Mouse (Mus musculus) monocyte, adult 2 months (primary cell): ENCODE measurements around the gene Endog.
"Not testable (repeated sequence)": the region's sequence is repeated elsewhere in the genome, so short reads cannot be mapped to it uniquely, and the experiment has no call there.

Experiments used
- DNase-seq, 2 experiments: peaks; one replicate each; pipeline ENCODE4 v3.0.0; 2022; ENCODE audit warnings: low spot score in 2 of 2, low read depth in 1 of 2

Gene Endog

DNA sequence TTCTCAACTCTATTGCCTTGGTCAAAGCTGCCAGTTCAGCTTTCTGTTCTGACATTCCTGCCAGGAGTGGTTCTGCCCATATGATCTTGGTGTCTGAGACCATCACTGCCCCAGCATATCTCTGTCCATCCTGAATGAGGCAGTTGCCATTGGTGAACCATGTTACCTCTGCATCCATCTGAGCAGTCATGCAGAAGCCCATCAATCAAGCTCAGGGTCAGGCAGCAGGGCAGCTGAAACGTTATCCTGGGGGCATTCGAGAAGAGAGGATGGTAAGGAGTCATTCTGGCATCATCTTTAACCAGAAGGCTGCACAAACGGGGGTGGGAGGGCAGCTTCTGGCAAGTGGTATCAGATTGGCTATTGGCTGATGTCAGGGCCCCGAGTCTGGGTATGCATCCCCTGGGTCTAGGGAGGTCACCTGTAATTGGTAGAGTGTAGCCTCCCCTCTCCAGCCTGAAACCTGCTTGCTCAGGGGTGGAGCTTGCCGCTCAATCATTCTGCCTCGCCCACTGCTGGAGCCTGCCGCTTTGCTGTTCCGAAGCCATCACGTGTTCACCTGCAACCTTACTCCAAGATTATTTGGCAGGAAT lies 6.9 kb upstream of the Endog start:
- no peak for DNase-seq

DNA sequence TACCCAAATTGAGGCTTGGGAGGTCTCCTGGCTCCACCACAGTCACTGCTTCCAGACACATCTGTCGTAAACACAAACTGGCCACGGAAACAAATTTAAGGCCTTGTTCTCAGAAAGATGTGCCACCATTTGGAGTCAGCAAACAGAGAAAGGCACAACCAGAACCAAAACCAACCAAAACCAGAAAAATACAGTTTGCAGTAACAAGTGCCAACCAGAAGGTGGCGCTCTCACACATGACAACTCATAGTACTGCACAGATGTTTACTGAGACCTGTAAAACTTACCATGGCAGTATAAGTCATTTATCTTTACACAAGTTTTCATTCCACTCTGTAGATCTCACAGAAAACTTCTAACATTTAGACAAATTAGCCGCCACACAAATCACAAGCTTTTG lies 4.6 kb upstream of the Endog start:
- no peak for DNase-seq

DNA sequence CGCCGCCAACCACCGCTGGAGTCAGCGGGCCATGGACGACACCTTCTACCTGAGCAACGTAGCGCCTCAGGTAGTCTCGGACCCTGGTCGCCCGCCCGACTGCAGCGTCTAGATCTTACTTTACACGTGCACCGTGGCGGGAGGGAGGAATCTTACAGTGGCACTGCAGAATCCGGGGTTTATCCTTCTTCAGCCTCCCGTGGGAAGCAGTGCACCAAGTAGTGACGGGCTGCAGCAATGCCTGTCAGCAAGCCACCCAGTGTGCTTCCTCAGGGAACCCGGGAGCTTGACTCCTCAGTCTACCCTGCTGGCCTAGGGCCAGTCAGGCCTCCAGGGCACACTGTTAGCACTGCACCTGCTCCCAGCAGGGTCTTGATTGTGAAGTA lies 697 bp downstream of the Endog start:
- no peak for DNase-seq

DNA sequence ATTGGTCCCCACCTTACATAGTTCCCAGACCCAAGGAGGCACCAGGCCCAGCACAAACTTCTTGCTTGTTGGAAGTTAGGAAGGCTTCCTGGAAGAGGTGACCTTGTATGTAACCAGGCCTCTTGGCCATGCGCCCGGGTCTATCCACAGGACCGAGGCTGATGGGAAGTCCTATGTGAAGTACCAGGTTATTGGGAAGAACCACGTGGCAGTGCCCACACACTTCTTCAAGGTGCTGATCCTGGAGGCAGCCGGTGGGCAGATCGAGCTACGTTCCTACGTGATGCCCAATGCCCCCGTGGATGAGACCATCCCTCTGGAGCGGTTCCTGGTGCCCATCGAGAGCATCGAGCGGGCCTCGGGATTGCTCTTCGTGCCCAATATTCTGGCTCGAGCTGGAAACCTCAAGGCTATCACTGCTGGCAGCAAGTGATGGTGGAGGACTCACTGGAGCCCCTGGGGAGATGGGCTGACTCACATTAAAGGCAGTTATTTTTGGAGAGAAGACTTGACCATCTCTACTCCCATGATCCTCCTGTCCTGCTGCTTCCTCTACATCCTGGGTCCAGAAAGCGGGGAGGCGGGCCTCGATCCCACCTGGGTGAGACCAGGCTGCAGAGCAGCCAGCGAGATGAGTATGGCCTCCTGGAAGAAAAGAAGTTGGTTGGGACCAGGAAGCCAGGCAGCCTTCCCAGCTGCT lies 2.4 kb downstream of the Endog start:
- DNase-seq, result no peak

DNA sequence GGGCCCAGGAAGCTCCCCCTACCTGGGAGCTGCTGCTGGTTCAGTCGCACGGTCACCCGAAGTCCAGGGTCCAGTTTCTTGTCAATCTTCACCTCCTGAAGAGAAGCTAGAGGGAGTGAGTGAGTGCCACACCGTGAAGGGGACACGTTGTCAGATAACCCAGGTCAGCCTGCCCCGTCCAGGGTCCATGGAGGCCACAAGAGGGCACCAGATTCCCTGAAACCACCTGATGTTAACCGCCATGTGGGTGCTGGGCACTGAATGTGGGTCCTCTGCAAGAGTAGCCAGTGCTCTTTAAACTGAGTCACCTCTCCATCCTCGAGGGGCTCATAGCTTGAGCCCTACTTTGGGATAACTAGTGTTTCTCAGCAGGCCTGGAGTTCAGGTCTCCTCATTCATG lies 4.6 kb downstream of the Endog start:
- DNase-seq, result no peak

DNA sequence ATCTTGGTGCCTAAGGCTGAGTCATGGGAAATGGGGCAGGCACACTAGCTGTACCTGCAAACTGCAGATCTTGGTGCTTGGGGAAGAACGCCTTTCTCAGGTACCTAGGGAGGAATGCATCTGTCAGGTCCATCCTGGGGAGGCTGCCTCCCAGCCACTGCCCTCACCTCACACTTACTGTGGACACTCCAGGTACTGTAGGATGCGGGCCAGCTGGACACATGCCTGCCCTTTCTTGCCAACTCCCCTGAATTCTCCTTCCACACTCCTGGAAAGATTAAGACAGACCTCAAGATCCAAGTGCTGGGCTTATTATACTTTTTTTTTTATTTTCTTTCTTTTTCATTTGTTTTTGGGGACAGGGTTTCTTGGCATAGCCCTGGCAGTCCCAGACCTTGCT lies 5.3 kb downstream of the Endog start:
- no peak for DNase-seq

DNA sequence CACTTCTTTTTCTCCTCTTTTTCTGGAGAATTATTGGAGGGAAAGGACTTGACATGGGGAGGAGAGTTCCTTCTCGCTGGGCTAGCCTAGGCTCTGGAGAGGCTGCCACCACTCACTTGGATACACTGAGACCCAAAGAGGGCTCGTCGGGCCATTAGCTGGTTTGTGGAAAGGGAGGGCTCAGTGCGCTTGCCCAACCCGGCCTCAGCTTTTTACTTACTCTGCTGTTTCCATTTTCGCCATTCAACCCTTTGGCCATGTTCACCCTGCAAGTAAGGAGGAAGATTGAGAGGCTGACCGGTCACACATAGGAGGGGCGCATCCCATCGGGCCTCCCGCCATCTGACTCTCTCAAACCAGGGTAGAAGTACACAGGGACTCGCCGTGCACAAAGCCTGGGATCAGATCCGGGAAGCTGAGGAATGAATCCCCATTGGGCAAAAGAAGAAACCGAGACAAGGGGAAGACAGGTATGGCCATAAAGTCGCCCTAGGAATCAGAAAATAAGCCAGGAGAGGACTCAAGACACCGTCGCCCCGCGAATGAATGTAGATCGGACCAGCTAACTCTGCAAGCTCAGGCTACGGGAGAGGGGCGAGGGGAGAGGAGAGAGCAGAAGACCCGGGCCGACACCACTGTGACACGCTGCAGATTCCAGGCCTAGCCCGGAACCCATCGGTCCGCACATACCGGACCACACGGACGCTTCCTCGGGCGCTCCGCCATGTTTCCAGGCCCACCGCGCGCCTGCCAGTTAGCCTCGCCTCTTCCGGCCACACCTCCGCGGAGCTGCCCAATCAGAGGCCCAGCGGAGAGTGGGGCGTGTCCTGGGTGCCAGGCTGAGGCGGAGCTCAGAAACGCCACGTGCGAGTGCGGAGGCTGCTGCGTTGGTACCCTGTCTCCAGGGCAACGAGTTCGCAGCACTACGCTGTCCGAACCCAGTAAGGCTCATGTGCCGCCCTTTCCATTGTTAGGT lies 6.7 kb downstream of the Endog start, which contains the start of gene Spout1:
Spout1 (minus strand) TSS at position 760 of the 976 bp plus-strand sequence.
- DNase-seq, result peak; percentile 90 to 92

DNA sequence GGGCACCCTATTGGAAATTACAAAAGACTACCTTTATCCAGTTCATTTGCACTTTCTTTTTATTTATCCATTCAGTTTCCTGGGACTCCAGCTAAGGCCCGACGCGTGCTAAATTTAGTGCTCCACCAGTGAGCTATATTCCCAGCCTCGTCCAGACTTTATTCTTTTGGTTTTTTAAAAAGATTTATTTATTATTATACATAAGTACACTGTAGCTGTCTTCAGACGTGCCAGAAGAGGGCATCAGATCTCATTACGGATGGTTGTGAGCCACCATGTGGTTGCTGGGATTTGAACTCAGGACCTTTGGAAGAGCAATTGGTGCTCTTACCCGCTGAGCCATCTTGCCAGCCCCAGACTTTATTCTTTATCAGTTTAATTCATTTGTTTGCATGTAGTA lies 7.4 kb downstream of the Endog start:
- DNase-seq, result not testable (repeated sequence)

DNA sequence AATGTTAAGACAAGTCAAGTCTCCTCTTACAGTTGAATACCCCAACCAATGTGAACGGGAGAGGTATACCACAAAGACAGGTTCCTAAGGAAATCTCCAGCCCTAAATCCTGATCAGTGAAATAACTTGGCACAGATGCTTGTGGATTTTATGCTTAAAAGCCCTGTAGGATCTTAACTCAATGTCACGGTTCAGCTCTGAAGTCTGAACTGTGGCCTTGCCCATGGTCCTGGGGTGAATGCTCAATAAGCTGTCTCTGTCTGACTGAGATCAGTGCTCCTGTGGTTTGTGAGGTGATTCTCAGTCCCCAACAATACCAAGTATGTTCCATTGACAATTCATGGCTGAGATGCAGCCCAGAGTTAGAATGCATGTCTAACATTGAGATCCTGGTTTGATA lies 11.1 kb downstream of the Endog start:
- DNase-seq, result no peak

DNA sequence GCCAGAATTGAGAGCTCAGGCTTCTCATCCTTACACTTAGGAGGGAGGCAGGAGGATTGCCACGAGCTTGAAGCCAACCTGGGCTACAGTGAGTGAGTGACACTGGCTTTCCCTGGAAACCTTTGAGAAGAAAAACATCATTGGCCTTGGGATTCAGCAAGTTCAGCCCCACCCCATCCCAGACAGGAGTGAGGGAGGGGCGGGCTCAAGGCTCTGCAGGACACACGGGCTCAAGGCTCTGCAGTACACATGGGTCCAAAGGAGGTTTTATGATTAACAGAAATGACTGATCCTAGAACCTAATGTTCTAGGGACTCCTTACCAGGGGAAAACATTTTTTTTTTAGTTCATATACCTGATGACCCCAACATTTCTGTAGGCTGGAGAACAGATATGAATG lies 12.4 kb downstream of the Endog start:
- no peak for DNase-seq

DNA sequence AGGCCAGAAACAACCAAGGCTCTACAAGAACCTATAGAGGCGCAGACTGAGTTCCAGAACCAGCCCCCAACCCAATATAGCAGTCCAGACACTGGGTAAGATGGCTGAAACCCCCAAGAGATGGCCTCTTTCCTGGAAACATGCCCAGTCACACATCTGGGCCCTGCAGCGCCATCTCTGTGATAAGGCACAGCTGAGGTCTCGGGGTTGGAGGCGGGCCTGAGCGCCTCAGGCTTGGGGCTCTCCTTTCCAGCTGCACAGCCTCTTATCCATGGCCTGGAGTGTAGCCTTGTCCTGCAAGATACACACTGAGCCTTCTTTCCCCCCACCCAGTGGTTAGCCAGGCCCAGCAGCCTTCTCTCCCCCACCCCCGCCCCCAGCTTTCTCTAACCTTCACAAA lies 14.0 kb downstream of the Endog start:
- DNase-seq, result no peak

DNA sequence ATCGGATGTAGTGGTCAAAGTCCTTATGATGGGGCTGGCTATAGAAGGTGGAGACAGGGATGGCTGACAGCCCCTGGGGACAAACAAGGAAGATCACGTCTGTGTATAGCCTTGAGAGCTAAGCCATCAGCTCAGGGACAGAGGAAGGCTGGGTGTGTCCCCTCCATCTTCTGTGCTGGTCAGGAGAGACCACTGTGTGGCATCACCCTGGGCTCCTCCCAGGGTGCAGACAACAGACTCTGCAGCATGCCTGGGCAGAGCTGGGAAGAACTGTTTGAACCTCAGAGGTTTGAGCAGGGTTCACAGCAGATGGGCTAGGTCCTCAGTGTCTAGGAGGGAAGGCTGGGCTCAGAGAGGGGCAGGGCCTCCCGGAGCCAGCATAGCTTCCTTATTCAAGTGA lies 14.4 kb downstream of the Endog start:
- no peak for DNase-seq

DNA sequence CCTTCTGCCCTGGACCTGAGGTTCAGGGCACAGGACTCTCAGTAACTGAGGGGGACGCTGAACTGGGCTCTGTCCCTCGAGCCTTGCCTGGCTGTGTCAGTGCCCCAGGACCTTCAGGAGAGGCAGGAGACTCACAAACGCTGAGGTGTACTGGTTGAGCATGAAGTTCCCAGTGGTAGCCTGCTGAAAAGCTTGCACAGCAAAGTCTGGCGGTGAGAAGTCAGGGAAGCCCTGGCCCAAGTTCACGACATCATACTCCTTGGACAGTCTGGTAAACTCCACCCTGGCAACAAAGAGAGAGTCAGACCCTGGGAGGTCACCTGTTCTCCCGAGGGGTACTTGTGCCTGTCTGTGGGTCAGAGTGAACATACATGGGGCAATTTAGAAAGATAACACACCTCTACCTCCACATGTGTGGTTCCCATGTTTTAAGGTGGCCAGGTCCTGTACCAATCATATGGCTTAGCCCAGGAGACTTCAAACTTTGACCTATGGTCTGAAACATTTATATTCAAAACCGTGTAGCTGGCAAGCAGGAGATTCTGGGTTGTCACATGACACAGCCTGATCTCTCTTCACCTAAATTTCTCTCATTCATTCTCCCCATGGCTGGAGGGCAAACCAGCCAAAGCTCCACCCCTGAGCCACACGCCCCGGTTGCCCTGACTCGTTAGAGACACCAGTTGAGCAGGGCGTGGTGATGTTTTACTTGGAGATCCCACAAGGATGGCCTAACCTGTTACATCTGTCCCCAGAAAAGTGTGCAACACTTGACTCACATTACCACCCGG lies 20.7 kb downstream of the Endog start:
- no peak for DNase-seq

DNA sequence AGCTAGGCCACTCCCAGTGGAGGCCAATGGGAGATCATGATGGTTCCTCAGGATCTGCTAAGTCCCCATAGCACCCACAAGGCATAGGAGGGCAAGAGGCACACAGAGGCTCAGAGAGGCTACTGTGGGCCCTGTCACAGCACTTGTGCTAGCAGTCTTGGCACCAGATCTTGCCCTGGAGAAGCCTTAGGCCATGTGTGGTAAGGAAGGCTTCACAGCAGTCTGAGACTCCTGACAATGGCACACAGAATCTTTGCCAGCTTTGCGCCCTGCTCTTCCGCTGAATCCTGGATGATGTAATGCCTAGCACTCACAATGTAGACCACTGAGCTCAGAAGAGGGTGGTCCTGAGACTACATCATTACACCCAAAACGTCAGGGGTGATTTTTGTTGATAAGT lies 23.4 kb downstream of the Endog start:
- DNase-seq, result no peak

DNA sequence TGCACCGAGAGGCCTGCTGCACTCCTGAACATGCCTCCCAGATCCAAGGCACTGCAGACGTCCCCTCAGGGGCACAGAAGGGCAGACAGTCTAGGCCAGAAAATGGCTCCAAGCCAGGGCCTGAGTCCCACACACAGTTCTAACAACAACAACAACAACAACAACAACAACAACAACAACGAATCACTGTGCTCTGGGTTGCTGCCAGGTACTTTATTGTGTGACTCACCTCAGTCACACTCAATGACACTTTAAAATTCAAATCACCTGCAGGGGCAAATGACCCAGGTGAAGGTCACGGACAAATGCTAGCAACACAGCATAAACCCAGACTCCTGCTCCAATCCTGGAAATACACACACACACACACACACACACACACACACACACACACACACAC lies 26.7 kb downstream of the Endog start:
- no peak for DNase-seq

DNA sequence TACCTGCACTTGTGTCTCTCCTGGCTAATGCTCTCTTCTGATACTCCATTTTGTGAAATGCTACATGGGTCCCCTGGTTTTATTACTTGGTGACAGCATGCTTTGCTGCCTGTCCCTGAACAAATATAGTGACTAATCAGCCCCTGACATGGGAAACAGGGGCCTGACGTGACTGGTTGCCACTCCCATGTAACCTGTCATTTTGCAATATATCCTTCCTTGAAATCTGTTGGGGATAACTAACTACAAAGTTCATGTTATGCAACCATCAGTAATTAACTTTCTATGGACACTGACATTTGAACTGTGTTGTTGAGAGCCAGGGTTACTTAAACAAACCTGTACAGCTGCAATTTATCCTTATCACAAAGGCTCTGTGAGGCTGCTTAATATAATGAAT lies 28.7 kb downstream of the Endog start:
- DNase-seq, result no peak

DNA sequence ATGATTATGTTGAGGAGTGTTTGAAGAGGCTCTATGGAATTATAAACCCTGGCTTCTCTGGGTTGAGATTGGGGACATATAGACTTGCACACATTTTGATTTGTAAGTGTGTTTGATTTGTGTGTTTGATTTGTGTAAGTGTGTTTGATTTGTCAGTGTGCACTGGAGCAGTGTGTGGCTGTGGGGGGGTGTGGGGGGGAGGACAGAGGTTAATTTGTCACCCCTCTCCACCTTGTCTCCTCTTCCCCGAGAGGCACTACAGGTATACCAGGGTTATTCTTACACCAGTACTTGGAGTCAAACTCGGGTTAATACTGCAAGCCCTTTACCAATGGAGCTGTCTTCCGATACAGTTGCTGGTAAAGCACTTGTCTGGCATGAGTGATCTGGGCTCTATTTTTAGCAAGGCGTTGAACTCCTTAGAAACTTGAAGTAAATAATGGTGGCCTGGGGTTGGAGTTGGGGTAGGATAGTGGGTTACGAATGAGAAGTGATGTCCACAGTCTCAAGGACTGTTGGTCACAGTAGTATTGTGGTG lies 29.2 kb downstream of the Endog start:
- DNase-seq, result no peak

DNA sequence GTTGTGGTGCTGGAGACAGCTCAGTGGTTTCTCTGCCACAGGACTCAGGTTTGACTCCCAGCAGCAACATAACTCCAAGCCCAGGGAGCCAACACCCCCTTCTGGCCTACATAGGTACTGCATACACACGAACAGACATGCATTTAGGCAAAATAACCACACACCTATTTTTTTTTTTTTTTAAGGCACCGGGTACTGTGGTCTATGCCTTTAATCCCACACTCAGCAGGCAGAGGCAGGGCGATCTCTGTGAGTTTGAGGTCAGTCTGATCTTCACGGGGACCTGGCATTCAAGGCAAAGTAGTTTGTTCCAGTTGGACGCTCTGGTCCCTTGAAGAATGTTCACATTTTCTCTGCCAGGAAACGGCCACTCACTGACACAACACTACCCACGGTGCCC lies 32.1 kb downstream of the Endog start:
- peak in 1 of 2 experiments; percentile 23 for DNase-seq

DNA sequence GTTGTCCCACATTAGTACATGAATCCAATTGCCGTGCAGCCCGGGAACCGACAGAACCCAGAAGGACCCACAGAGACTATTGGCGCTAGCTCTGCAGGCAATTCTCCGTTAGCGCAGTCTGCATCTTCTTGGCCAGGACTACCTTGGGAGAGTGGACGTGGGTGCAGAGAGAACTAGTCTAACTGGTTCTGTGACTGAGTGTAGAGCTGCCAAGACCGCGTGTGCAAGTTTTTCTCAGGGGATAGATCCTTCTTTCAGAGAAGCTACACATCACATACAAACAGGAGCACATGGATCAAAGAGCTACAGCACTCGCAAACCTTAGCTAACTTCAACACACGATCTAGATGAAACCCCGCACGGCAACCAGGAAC lies 33.9 kb downstream of the Endog start:
- DNase-seq, result no peak

DNA sequence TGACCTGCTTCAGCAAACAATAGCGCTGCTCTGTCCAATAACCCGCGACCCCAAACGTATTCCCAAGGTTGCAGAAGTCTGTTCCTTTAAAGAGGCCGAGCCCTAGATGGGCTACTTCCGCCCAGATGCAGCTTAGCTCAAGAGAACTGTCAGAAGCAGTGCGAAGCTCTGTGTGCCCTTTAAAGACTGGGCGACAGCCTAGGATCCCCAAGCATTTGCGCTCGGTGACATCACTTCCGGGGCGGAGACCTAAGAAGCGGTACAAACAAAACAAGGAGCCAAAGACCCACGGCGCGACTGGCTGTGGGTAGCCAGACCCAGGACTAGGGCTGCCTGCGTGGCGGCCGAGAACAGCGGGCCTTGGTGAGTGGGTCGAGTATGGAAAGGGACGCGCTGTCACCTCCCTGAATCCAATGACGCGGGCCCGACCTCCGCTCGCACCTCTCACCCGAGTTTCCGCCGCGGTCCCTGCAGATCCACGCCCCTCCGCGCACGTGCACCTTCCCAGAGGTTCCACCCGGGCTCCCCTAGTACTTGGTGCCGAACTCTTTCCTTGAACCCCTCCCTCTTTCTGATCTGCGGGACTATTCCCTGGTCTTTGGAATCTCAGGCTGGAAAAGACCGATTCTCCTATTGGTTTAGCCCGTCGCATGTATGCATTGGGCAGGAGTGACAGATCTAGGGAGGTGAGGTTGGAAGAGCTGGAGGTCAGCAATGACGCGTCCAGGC lies 34.5 kb downstream of the Endog start, which contains the start of gene Kyat1:
Kyat1 (minus strand) TSS at position 219 of the 729 bp plus-strand sequence.
- DNase-seq, result peak; percentile 79 to 91
